Mouse (Mus musculus) hindbrain, embryonic 11.5 days (tissue): ENCODE results near the gene 9430097D07Rik. TPM values are rescaled to one million over a fixed set of nuclear protein-coding genes. Genes with fewer than 3 reads are reported as not detected.
A peak's percentile ranks its signal among the peaks of the same experiment; 100 is the strongest.

ENCODE experiments used
- ATAC-seq: fragments of 200-750 bp; cut with Nextera tagmentation; 2 replicates; pipeline ENCODE4 v1.8.0; 2017; ENCODE audit warnings: mild to moderate bottlenecking, moderate TSS enrichment, moderate library complexity; ENCODE audit not compliant: low FRiP score
- DNase-seq: peaks from one replicate; pipeline ENCODE4 v3.0.0-alpha.2; 2015; ENCODE audit warnings: low spot score
- H3K27ac ChIP-seq: fragments of 300-500 bp; sonication (generic); 2 replicates; pipeline ENCODE4 v1.5.1; 2014; ENCODE audit warnings: mild to moderate bottlenecking, low read depth, low read length
- H3K27me3 ChIP-seq: fragments of 300-500 bp; sonication (generic); 2 replicates; pipeline ENCODE4 v1.6.1; 2014; ENCODE audit warnings: mild to moderate bottlenecking, low read length, moderate library complexity, mixed read lengths; ENCODE audit not compliant: control insufficient read depth, insufficient read depth
- H3K36me3 ChIP-seq: fragments of 300-500 bp; sonication (generic); 2 replicates; pipeline ENCODE4 v1.6.1; 2014; ENCODE audit warnings: mild to moderate bottlenecking, low read length, moderate library complexity, mixed read lengths; ENCODE audit not compliant: control insufficient read depth, insufficient read depth
- H3K4me1 ChIP-seq: fragments of 300-500 bp; sonication (generic); replicated peaks from 2 replicates; pipeline ENCODE4 v1.6.1; 2014; ENCODE audit warnings: low read length, mixed read lengths; ENCODE audit not compliant: control insufficient read depth, insufficient read depth
- H3K4me2 ChIP-seq: fragments of 300-500 bp; sonication (generic); replicated peaks from 2 replicates; pipeline ENCODE4 v1.6.1; 2014; ENCODE audit warnings: mild to moderate bottlenecking, low read depth, low read length
- H3K4me3 ChIP-seq: fragments of 300-500 bp; sonication (generic); 2 replicates; pipeline ENCODE4 v1.5.1; 2014; ENCODE audit warnings: low read depth, low read length
- H3K9ac ChIP-seq: fragments of 300-500 bp; sonication (generic); 2 replicates; pipeline ENCODE4 v1.6.1; 2014; ENCODE audit warnings: low read depth, low read length
- H3K9me3 ChIP-seq: fragments of 300-500 bp; sonication (generic); 2 replicates; pipeline ENCODE4 v1.6.1; 2016; ENCODE audit warnings: low read length; ENCODE audit not compliant: control insufficient read depth
- WGBS: fragments of 180-500 bp; shearing (Covaris S2); extraction: QIAGEN DNeasy Blood & Tissue Kit; methylation state at CpG from one replicate; pipeline ENCODE4 v1.1.7; 2014; 5-methylcytosine and 5-hydroxymethylcytosine counted together
- polyA plus RNA-seq: library from polyadenylated mRNA; unstranded; fragments of >200 nt; fragmentation: Nextera tagmentation; extraction: Ambion mirVana; gene quantifications from 2 replicates; pipeline ENCODE4 v1.2.1, GENCODE M21; 2014

Gene 9430097D07Rik
- polyA plus RNA-seq, 1 experiment from 2014 or later: 0.37 TPM

GRCm38 (mm10) chr2:32610610-32611229, 35.2 kb upstream of the 9430097D07Rik start:
- no peaks in the 10 kb centered on the region for H3K9me3 ChIP-seq
- peaks cover 4% of the 10 kb centered on the region; the same call in 1 of the 2 replicates for H3K27me3 ChIP-seq
- H3K4me3 ChIP-seq: peak overlapping the region; percentile 15
- H3K36me3 ChIP-seq: no peaks in the 10 kb centered on the region
- ATAC-seq (no peak), DNase-seq (peak; percentile 64)
- 21% methylated on average over 23 of the region's 23 CpGs for WGBS
- peak overlapping the region; percentile 34 for H3K4me2 ChIP-seq
- H3K27ac ChIP-seq: no peak overlapping the region
- no peak overlapping the region for H3K9ac ChIP-seq
- H3K4me1 ChIP-seq: peaks cover 7% of the 10 kb centered on the region; the same call in 1 of the 2 replicates

DNA sequence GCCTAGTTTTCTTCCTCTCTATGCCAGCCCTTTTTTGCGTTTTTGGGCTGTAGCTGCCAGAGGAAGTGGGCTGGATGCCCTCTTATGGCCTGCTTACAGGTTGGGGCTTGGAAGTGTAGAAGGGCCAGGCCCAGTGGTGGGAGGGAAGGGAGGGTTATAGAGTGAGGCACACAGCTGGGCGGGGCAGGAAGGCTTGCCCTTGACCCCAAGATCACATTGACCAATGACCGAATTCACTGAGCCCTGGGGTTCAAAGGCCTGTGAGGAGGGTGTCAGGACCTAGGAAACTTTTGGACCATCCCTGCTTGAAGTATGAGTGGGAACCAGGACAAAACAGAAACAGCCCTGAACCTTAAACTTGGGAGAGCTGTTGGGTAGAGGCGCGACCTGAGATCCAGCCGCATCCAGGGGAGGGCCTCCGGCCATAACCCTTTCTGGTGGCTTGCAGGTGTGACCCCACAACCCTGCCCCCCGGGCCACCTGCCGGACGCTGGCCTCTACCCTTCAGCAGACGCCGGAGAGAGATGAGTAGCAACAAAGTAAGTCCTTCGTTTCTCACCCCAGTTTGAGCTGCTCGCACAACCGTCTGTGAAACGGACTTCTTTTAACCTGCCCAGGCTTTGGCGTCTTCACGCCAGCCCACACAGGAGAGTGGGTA, 33.4 kb upstream of the 9430097D07Rik start:
- Histone ChIP-seq H3K9ac (0 out of 2 replicates have a peak overlapping the region, but pooled peaks have one; percentile 4), H3K9me3 (no peaks in the 10 kb centered on the region), H3K4me1 (peaks cover 7% of the 10 kb centered on the region; the same call in 1 of the 2 replicates), H3K27me3 (peaks cover 4% of the 10 kb centered on the region; the same call in 1 of the 2 replicates), H3K27ac (no peak overlapping the region), H3K4me3 (no peak overlapping the region), H3K36me3 (no peaks in the 10 kb centered on the region), H3K4me2 (peak overlapping the region; percentile 25)
- ATAC-seq (no peak), DNase-seq (no peak)
- 34% methylated on average over 18 of the region's 18 CpGs for WGBS

GRCm38 (mm10) chr2:32608141-32608777, 32.8 kb upstream of the 9430097D07Rik start:
- peaks cover 7% of the 10 kb centered on the region; the same call in 1 of the 2 replicates for H3K4me1 ChIP-seq
- no peaks in the 10 kb centered on the region for H3K36me3 ChIP-seq
- 7% methylated on average over 25 of the region's 25 CpGs for WGBS
- no peak overlapping the region for H3K27ac ChIP-seq
- H3K27me3 ChIP-seq: peaks cover 4% of the 10 kb centered on the region; the same call in 1 of the 2 replicates
- DNase-seq (peak; percentile 61), ATAC-seq (peak; percentile 38; the same call in 1 of the 2 replicates)
- 0 out of 2 replicates have a peak overlapping the region, but pooled peaks have one; percentile 4 for H3K9ac ChIP-seq
- H3K4me3 ChIP-seq: 0 out of 2 replicates have a peak overlapping the region, but pooled peaks have one; percentile 12
- H3K9me3 ChIP-seq: no peaks in the 10 kb centered on the region
- H3K4me2 ChIP-seq: peak overlapping the region; percentile 25

DNA sequence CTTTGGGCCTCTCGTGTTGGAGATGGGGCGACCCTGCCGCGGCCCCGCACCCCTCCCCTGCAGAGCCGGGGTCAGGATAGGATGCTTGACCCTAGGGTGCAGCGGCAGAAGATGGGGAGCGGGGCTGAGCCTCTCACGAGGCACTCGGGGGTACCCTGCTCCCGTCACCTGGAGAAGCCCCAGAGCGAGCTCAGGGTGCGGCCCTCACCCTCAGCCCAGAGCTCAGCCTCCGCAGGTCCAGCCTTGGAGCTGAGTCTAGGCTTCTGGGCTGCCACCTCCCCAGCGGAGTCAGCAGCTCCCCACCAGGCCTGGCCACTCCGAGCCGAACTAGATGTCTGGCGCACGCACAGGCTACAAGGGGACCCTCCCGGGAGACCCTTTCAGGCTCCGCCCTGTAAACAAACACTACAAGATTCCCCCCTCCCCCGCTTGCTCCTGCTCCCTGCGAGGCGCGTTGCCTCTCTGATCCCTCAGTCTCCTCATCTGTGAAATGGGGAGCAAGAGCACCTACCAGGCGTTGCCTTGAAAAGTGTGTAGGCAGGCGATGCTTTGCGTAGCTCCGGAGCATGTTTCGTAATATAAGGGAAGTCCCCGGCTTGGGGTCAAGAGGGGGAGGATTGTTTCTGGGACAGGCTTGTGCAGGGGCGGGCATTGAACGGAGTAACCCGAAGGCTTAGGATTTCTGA, 31.9 kb upstream of the 9430097D07Rik start:
- Histone ChIP-seq H3K27ac (no peak overlapping the region), H3K36me3 (no peaks in the 10 kb centered on the region), H3K4me2 (peak overlapping the region; percentile 91), H3K27me3 (peaks cover 4% of the 10 kb centered on the region; the same call in 1 of the 2 replicates), H3K9me3 (no peaks in the 10 kb centered on the region), H3K9ac (peak overlapping the region; percentile 78), H3K4me1 (peaks cover 7% of the 10 kb centered on the region; the same call in 1 of the 2 replicates), H3K4me3 (peak overlapping the region; percentile 68)
- DNase-seq: peak; percentile 62
- 4% methylated on average over 32 of the region's 34 CpGs for WGBS
- ATAC-seq: peak; percentile 38; the same call in 1 of the 2 replicates

DNA sequence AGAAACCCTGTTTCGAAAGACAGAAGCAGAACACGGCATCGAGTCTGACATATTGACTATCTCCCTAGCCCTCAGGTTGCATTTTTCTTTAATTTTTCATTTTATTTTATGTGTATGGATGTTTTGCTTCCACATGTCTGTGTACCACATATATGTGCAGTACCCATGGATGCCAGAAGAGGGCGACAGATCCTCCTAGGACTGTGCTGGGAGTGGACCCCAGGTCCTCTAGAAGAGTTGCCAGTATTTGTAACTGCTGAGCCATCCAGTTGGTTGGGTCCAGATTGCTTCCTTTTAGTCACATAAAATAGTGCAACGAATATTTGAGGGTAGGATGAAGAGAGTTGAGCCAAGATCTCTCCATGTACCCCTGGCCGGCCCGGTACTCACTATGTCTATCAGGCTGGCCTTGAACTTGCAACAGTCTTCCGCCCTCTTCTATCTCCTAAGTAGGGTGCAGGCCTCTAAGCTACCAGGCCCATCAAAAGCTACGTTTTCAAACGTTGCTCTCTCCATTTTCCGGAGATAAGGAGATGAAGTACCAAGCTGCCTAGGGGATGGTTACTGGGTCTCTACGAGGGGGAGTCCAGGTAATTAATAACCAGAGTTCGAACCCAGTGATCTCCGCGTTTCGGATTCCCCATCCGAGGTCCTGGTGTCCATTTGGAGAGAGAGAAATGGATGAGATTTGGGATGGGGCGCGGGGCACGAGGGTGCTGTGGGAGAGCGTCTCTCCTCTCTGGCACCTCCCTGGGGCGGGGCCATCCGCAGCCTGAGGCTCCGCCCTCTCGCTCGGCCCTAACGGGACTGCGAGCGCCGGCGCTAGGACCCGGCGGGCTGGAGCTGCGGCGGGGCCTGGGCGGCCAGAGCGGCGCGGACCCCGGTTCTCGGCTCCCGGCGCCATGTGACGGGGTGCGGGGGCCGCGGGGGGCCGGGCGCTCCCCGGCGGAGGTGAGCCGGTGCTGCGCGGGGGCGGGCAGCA, 31.0 kb upstream of the 9430097D07Rik start:
- Histone ChIP-seq H3K4me1 (peaks cover 7% of the 10 kb centered on the region; the same call in 1 of the 2 replicates), H3K27me3 (peaks cover 4% of the 10 kb centered on the region; the same call in 1 of the 2 replicates), H3K27ac (no peak overlapping the region), H3K4me2 (peak overlapping the region; percentile 91), H3K9ac (peak overlapping the region; percentile 78), H3K9me3 (no peaks in the 10 kb centered on the region), H3K36me3 (no peaks in the 10 kb centered on the region), H3K4me3 (peak overlapping the region; percentile 68)
- ATAC-seq (peak; percentile 80), DNase-seq (peak; percentile 93)
- WGBS: 20% methylated on average over 31 of the region's 55 CpGs

GRCm38 (mm10) chr2:32604631-32605030, 29.1 kb upstream of the 9430097D07Rik start:
- H3K27me3 ChIP-seq: peaks cover 4% of the 10 kb centered on the region; the same call in 1 of the 2 replicates
- no peak overlapping the region for H3K27ac ChIP-seq
- WGBS: 55% methylated on average over 10 of the region's 10 CpGs
- H3K36me3 ChIP-seq: no peaks in the 10 kb centered on the region
- no peaks in the 10 kb centered on the region for H3K9me3 ChIP-seq
- ATAC-seq: no peak
- no peak overlapping the region for H3K9ac ChIP-seq
- H3K4me2 ChIP-seq: no peak overlapping the region
- H3K4me3 ChIP-seq: no peak overlapping the region
- H3K4me1 ChIP-seq: peaks cover 5% of the 10 kb centered on the region; the same call in 1 of the 2 replicates
- no peak for DNase-seq

DNA sequence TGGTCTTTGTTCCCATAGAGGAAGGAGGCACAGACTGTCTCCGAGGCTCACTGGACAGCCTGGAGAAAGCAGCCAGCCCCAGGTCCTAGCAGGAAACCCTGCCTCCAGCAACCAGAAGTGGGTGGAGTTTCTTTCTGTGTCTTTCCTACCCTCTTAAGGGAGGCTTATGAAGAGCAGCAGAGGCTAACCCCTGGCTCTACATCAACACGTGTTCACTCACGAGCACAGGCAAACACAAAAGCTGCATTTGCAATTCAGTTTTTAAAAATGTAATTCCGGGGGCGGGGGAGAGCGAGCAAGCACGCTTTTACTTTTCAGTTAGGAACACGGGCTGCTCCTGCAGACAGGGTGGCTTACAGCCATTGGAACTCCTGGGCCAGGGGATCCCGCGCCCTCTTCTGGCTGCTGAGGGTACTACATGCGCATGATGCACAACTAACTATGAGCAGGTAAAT, 27.1 kb upstream of the 9430097D07Rik start:
- H3K9ac ChIP-seq: no peak overlapping the region
- whole genome bisulfite sequencing: 1% methylated on average over 11 of the region's 11 CpGs
- DNase-seq: peak; percentile 88

More for the DNA sequence above, 27.1 kb upstream of the 9430097D07Rik start:
- Histone ChIP-seq H3K4me2 (peak overlapping the region; percentile 21; the same call in 1 of the 2 replicates), H3K36me3 (no peaks in the 10 kb centered on the region), H3K4me1 (peaks cover 2% of the 10 kb centered on the region; the same call in 1 of the 2 replicates), H3K9me3 (no peaks in the 10 kb centered on the region), H3K27ac (no peak overlapping the region), H3K4me3 (peak overlapping the region; percentile 15; the same call in 1 of the 2 replicates), H3K27me3 (peaks cover 3% of the 10 kb centered on the region; the same call in 1 of the 2 replicates)
- no peak for ATAC-seq
